Mouse (Mus musculus) brain, embryonic 14.5 days (tissue): ENCODE measurements around the gene Clcn2.

Experiments
- CTCF ChIP-seq: fragments of 200-500 bp; IDR thresholded peaks from 2 replicates; pipeline ENCODE4 v1.5.1; 2012; ENCODE audit warnings: inconsistent platforms, mild to moderate bottlenecking, moderate library complexity, borderline replicate concordance; ENCODE audit not compliant: insufficient read depth, insufficient read length; ENCODE audit errors: extremely low read depth
- POLR2A ChIP-seq: fragments of 200-500 bp; IDR thresholded peaks from 2 replicates; pipeline ENCODE4 v1.6.1; 2012; ENCODE audit warnings: mild to moderate bottlenecking, inconsistent platforms, borderline replicate concordance; ENCODE audit not compliant: poor library complexity, insufficient read depth, insufficient read length, severe bottlenecking; ENCODE audit errors: extremely low read depth

GRCm38 (mm10) chr16:20690774-20691173 lies 26.8 kb downstream of the Clcn2 start:
- TF ChIP-seq CTCF (no peak), POLR2A (no peak)
